Mouse (Mus musculus): Measurements from ENCODE around the gene Pth.

Gene Pth

GRCm38 (mm10) chr7:113388470-113388869 lies at the start of gene Pth:
TSS of gene Pth (minus strand) at chr7:113388570.
- DNase-seq = no peak

- no peak for DNase-seq
Observed at GRCm38 (mm10) chr7:113436312-113436711, 47.9 kb upstream of the Pth start.

- DNase-seq = peak; percentile 75 to 81
Observed at GRCm38 (mm10) chr7:113434286-113434685, 45.9 kb upstream of the Pth start.

- no peak for DNase-seq
Observed at GRCm38 (mm10) chr7:113433451-113433850, 45.1 kb upstream of the Pth start.

GRCm38 (mm10) chr7:113432891-113433290 lies 44.5 kb upstream of the Pth start:
- DNase-seq = no peak

- no peak for DNase-seq
Observed at GRCm38 (mm10) chr7:113420771-113421170, 32.4 kb upstream of the Pth start.

- no peak for DNase-seq
Observed at GRCm38 (mm10) chr7:113419070-113419782, 30.9 kb upstream of the Pth start.

GRCm38 (mm10) chr7:113416536-113416935 lies 28.2 kb upstream of the Pth start:
- DNase-seq = no peak

GRCm38 (mm10) chr7:113415256-113415655 lies 26.9 kb upstream of the Pth start:
- DNase-seq = no peak

- no peak for DNase-seq
Observed at GRCm38 (mm10) chr7:113408712-113409111, 20.3 kb upstream of the Pth start.

- DNase-seq = no peak
Observed at GRCm38 (mm10) chr7:113398083-113398482, 9.7 kb upstream of the Pth start.

- no peak for DNase-seq
Observed at GRCm38 (mm10) chr7:113396661-113397060, 8.3 kb upstream of the Pth start.

GRCm38 (mm10) chr7:113391619-113392018 lies 3.2 kb upstream of the Pth start:
- DNase-seq = no peak

- peak; percentile 84 to 87 for DNase-seq
Observed at GRCm38 (mm10) chr7:113377875-113378658, 10.3 kb downstream of the Pth start.

- no peak for DNase-seq
Observed at GRCm38 (mm10) chr7:113372682-113373081, 15.7 kb downstream of the Pth start.

GRCm38 (mm10) chr7:113369620-113370340 lies 18.6 kb downstream of the Pth start:
- DNase-seq = peak; percentile 67 to 68

GRCm38 (mm10) chr7:113368746-113369619 lies 19.4 kb downstream of the Pth start, which contains the start of gene Btbd10:
TSS of gene Btbd10 (minus strand) at chr7:113369392.
- peak; percentile 98 for DNase-seq

GRCm38 (mm10) chr7:113367440-113367839 lies 20.9 kb downstream of the Pth start:
- DNase-seq = no peak

GRCm38 (mm10) chr7:113349089-113349488 lies 39.3 kb downstream of the Pth start:
- no peak for DNase-seq

- DNase-seq = no peak
Observed at GRCm38 (mm10) chr7:113347694-113348093, 40.7 kb downstream of the Pth start.

GRCm38 (mm10) chr7:113347271-113347670 lies 41.1 kb downstream of the Pth start:
- DNase-seq = peak; percentile 84 to 91
